Mouse (Mus musculus) naive thymus-derived CD4-positive, alpha-beta T cell, adult 2 months (primary cell): ENCODE measurements around the gene S100a5.

Source experiments
- DNase-seq: peaks from one replicate; pipeline ENCODE4 v3.0.0-alpha.2; 2011; ENCODE audit warnings: low read depth

S100a5 gene

GRCm38 (mm10) chr3:90608223-90608622 lies at the start of gene S100a5:
S100a5 (plus strand) TSS chr3:90608523.
- DNase-seq: no peak

- DNase-seq: no peak
These were observed 48.2 kb upstream of the S100a5 start, which contains the start of gene S100a3 for GRCm38 (mm10) chr3:90560008-90560628. S100a3 (plus strand) TSS chr3:90560578.

GRCm38 (mm10) chr3:90574691-90575090 lies 33.6 kb upstream of the S100a5 start:
- DNase-seq: no peak

- no peak for DNase-seq
These were observed 33.0 kb upstream of the S100a5 start for GRCm38 (mm10) chr3:90575320-90575719.

GRCm38 (mm10) chr3:90576351-90577001 lies 31.8 kb upstream of the S100a5 start:
- no peak for DNase-seq

GRCm38 (mm10) chr3:90579433-90579832 lies 28.9 kb upstream of the S100a5 start:
- DNase-seq: no peak

- DNase-seq: no peak
These were observed 27.2 kb upstream of the S100a5 start for GRCm38 (mm10) chr3:90581141-90581540.

GRCm38 (mm10) chr3:90582156-90582555 lies 26.2 kb upstream of the S100a5 start:
- no peak for DNase-seq

GRCm38 (mm10) chr3:90582556-90582955 lies 25.8 kb upstream of the S100a5 start:
- DNase-seq: no peak

GRCm38 (mm10) chr3:90583893-90584292 lies 24.4 kb upstream of the S100a5 start:
- DNase-seq: no peak

GRCm38 (mm10) chr3:90585595-90585994 lies 22.7 kb upstream of the S100a5 start:
- peak; percentile 82 for DNase-seq

- peak; percentile 64 for DNase-seq
These were observed 22.2 kb upstream of the S100a5 start for GRCm38 (mm10) chr3:90586016-90586643.

GRCm38 (mm10) chr3:90586906-90587305 lies 21.4 kb upstream of the S100a5 start:
- peak; percentile 84 for DNase-seq

- peak; percentile 64 for DNase-seq
These were observed 20.8 kb upstream of the S100a5 start for GRCm38 (mm10) chr3:90587361-90588101.

GRCm38 (mm10) chr3:90589390-90589789 lies 18.9 kb upstream of the S100a5 start:
- DNase-seq: peak; percentile 70

GRCm38 (mm10) chr3:90589947-90590346 lies 18.4 kb upstream of the S100a5 start, which contains the start of gene S100a2:
S100a2 (plus strand) TSS chr3:90590247.
- peak; percentile 31 for DNase-seq

GRCm38 (mm10) chr3:90594466-90594865 lies 13.9 kb upstream of the S100a5 start:
- DNase-seq: no peak

- DNase-seq: no peak
These were observed 12.8 kb upstream of the S100a5 start for GRCm38 (mm10) chr3:90595556-90595955.

GRCm38 (mm10) chr3:90596810-90597209 lies 11.5 kb upstream of the S100a5 start:
- no peak for DNase-seq

GRCm38 (mm10) chr3:90597736-90598135 lies 10.6 kb upstream of the S100a5 start:
- DNase-seq: no peak

GRCm38 (mm10) chr3:90598212-90598611 lies 10.1 kb upstream of the S100a5 start:
- no peak for DNase-seq

- no peak for DNase-seq
These were observed 8.9 kb upstream of the S100a5 start for GRCm38 (mm10) chr3:90599401-90599800.
